Mouse (Mus musculus) monocyte, adult 2 months (primary cell): ENCODE data around the gene Lims1.

Experiments used
- DNase-seq, 2 experiments: peaks; one replicate each; pipeline ENCODE4 v3.0.0; 2022; ENCODE audit warnings: low spot score in 2 of 2, low read depth in 1 of 2

Lims1 gene

GRCm38 (mm10) chr10:58382621-58383101 is 59.4 kb downstream of the Lims1 start:
- no peak for DNase-seq

GRCm38 (mm10) chr10:58383282-58383681 is 60.0 kb downstream of the Lims1 start:
- no peak for DNase-seq

- no peak for DNase-seq
These were observed 60.5 kb downstream of the Lims1 start for GRCm38 (mm10) chr10:58383761-58384160.

- DNase-seq, result no peak
These were observed 62.4 kb downstream of the Lims1 start for GRCm38 (mm10) chr10:58385629-58386028.

DNA sequence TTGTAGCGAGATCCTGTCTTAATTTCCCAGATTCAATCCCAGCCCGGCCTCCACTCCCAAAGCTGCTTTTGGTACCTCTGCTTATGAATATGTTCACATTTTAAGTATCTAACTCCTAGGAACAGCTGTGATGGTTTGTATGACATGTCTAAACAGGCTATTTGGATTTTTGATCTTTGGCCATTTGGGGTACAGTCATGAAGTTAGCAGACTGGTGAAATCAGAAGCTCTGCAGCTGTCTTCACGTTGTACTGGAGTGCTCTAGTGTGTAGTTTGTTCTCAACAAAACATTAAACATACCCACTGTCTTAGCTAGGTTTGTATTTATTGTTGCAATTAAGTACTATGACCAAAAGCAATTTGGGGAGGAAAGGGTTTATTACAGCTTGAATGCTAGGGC is 63.7 kb downstream of the Lims1 start:
- DNase-seq, result no peak

DNA sequence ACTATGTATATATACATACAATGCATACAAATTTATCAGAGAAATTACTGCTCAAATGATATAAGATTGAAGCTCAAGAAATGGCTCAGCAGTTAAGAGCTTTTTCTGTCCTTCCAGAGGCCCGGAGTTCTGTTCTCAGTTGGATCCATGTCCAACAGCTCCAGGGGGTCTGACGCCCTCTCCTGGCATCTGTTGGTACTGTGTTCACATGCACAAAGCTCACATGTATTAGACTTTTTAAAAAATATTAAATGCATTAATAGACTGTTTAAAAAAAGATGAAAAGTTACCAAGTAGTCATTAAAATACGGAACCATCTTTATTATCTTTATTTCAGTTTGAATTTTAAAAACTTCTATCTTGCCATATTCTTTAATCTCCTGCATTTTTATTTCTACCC is 65.4 kb downstream of the Lims1 start:
- no peak for DNase-seq

DNA sequence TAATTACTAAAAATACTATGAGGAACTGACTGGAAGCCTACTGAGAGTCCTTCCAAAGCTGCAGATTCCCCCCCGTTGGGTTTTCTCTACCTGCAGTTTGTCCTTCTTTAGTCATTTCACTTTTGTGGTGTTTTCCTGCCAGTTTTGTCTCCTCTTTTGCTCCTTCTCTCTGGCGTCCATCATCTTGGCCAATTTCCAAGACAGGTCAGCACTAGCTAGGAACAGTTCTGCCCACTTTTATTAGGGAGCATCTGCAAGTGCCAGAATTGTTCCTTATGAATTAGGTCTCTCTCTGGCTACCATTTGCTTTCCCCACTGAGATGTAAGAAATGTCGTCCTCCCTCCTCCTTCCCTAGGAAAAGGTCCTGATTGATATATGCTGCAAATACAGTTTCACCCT is 65.9 kb downstream of the Lims1 start:
- DNase-seq, result no peak

DNA sequence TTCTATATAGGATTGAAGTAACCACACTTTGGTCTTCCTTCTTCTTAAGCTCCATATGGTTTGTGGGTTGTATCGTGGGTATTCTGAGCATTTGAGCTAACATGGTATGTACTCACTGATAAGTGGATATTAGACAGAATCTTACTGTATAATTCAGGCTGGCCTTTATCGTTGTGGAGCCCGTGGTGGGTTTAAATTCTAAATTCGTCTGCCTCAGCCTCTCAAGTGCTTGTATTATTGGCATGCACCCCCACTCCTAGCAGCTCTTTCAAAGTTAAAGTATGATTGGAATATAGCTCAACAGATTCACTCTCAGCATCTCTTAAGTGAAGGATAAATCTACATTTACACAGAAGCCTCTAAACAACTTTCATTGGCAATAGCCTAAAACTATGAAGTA is 69.2 kb downstream of the Lims1 start:
- DNase-seq, result no peak

- DNase-seq, result peak; percentile 5 to 36
These were observed 70.1 kb downstream of the Lims1 start for GRCm38 (mm10) chr10:58393026-58394014.

GRCm38 (mm10) chr10:58394170-58394569 is 70.9 kb downstream of the Lims1 start:
- no peak for DNase-seq

DNA sequence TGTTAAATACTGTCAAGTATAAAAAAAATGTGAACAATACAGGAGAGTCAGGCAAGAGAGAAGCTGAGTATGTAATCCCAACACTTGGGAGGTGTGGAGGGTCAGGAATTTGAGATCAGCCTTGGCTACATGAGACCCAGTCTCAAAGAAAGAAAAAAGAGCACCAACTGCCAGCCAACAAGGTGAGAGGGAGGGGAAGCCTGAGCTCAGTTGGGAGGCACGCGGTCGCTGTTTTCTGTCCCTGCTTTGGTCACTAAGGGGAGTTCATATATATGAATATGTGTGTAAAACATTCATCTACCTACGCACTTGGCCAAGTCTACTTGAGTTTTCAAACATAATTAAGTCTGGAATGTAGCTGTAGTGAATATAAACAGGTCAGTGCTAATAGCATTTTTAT is 72.0 kb downstream of the Lims1 start:
- no peak for DNase-seq

GRCm38 (mm10) chr10:58395723-58396122 is 72.5 kb downstream of the Lims1 start:
- no peak for DNase-seq

DNA sequence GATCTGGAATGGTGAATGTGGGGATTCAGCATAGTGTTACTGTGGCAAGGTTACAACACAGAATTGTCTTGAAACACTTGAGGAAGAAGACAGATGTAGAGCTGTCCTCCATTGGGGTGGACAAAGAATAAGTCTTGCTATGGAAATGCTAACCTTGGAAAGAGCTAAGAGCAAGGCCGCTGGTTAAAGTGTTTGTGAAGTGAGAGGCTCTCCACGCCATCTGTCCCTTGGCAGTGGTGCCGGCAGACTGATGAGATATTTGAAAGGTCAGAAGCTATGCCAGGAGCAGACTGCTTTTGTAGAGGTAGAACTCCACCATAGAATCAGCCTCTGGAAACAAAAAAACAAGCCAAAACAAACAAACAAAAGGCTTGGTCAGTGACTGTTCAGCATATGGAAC is 73.3 kb downstream of the Lims1 start:
- DNase-seq, result no peak

GRCm38 (mm10) chr10:58398941-58399340 is 75.7 kb downstream of the Lims1 start:
- DNase-seq, result no peak

DNA sequence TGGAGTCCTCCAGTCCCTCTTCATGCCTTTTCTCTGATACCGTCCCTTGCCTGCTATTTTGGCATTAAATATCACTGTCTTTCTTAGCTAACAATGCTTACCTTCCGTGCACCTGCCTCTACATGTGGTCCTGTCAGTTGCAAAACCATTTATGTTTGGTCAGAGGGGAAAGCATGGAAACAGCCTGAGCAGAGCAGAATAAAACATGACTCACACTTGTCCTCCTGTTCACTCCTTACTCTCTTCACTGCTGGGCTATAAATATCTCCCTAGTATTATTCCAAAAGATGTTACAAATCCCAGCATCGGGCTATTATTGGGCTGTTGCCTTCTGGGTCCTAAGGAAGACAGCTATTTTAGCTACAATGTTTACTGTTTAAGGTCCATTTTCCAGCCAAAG is 78.6 kb downstream of the Lims1 start:
- DNase-seq, result no peak

GRCm38 (mm10) chr10:58404639-58405038 is 81.4 kb downstream of the Lims1 start:
- DNase-seq, result no peak

GRCm38 (mm10) chr10:58405285-58405948 is 82.2 kb downstream of the Lims1 start:
- no peak for DNase-seq

- DNase-seq, result no peak
These were observed 82.7 kb downstream of the Lims1 start for GRCm38 (mm10) chr10:58405949-58406305.

- no peak for DNase-seq
These were observed 89.1 kb downstream of the Lims1 start for GRCm38 (mm10) chr10:58412331-58412730.

- no peak for DNase-seq
These were observed 89.6 kb downstream of the Lims1 start for GRCm38 (mm10) chr10:58412852-58413251.

DNA sequence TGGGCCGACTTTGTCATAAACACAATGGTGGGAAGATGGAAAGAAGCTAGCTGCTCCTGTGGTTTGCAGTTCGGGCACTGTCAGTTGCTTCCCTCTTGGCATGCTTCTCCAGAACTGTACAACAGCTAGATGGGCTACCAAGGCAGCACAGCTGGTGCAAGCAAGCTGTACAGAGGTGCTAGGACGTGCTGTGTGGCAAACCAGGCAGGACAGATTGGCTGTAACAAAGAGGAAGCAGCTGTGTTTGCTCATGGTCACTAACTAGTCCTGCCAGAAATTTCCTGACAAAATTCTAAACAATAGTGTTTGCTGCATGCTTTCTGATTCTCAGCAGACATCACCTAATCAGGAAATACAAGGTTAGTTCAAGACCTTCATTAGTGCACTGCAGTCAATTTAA is 93.4 kb downstream of the Lims1 start:
- DNase-seq, result no peak

GRCm38 (mm10) chr10:58418290-58418971 is 95.2 kb downstream of the Lims1 start:
- DNase-seq, result no peak
